Mouse (Mus musculus) C2C12 (cell line): ENCODE measurements around the gene Scrg1. TPM values are rescaled to one million over a fixed set of nuclear protein-coding genes. Genes with fewer than 3 reads are reported as not detected.

Experiments
- H3K27me3 ChIP-seq: one replicate; pipeline ENCODE4 v1.6.1; 2011; ENCODE audit not compliant: control insufficient read depth, insufficient read depth, insufficient read length
- H3K36me3 ChIP-seq: one replicate; pipeline ENCODE4 v1.6.1; 2011; ENCODE audit not compliant: control insufficient read depth, insufficient read depth
- H3K4me3 ChIP-seq: one replicate; pipeline ENCODE4 v1.5.1; 2011; ENCODE audit warnings: mild to moderate bottlenecking, control low read depth; ENCODE audit not compliant: poor library complexity, insufficient read depth, severe bottlenecking
- H3K79me2 ChIP-seq: one replicate; pipeline ENCODE4 v1.6.1; 2011; ENCODE audit not compliant: control insufficient read depth, insufficient read depth
- H3K79me3 ChIP-seq: one replicate; pipeline ENCODE4 v1.6.1; 2011; ENCODE audit warnings: low read depth, control low read depth
- H3ac ChIP-seq: one replicate; pipeline ENCODE3; 2011; ENCODE audit warnings: low read depth; ENCODE audit not compliant: control insufficient read depth, insufficient read length
- CEBPB ChIP-seq: IDR thresholded peaks from one replicate; pipeline ENCODE4 v1.6.1; 2011; ENCODE audit warnings: low read depth, mild to moderate bottlenecking, control low read depth, moderate library complexity
- CTCF ChIP-seq: IDR thresholded peaks from one replicate; pipeline ENCODE4 v1.5.1; 2011; ENCODE audit not compliant: control insufficient read depth, insufficient read depth, insufficient read length
- FOSL1 ChIP-seq: IDR thresholded peaks from one replicate; pipeline ENCODE4 v1.8.0; 2011; ENCODE audit warnings: mild to moderate bottlenecking, low read length; ENCODE audit not compliant: poor library complexity, insufficient read depth, severe bottlenecking
- MAX ChIP-seq: IDR thresholded peaks from one replicate; pipeline ENCODE4 v1.6.1; 2011; ENCODE audit warnings: mild to moderate bottlenecking, control low read depth
- MYOD1 ChIP-seq: IDR thresholded peaks from one replicate; pipeline ENCODE4 v1.6.1; 2011; ENCODE audit warnings: low read depth; ENCODE audit not compliant: control insufficient read depth, insufficient read length
- MYOG ChIP-seq: IDR thresholded peaks from one replicate; pipeline ENCODE4 v1.6.1; 2011; ENCODE audit not compliant: control insufficient read depth, insufficient read length; ENCODE audit errors: extremely low read depth
- USF1 ChIP-seq: IDR thresholded peaks from one replicate; pipeline ENCODE4 v1.6.1; 2011; ENCODE audit warnings: low read depth, mild to moderate bottlenecking, control low read depth, moderate library complexity
- polyA plus RNA-seq: library from polyadenylated mRNA; unstranded; fragments of >200 nt; fragmentation: generic; extraction: Trizol; gene quantifications from one replicate; pipeline ENCODE4 v1.2.1, GENCODE M21; 2012; ENCODE audit warnings: missing spikeins

Scrg1 gene
- polyA plus RNA-seq, 1 experiment: not detected

DNA sequence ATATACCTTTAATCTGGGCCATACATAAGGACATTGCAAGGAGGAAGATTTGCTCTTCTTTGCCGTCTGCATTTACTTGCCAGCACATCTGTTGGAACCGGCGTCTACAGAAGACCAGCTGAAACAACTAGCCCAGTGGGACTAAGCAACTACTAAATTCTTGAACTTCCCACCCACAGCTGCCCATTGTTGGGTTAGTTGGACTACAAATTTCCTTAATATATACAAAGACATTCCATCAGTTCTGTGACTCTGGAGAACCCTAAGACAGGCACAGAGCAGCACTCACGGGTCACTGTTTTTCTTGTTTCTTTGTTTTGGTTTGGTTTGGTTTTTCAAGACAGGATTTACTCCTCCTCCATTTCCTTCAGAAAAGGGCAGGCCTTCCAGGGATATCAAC, 24.9 kb downstream of the Scrg1 start:
- H3K4me3 ChIP-seq: no peak overlapping the region
- TF ChIP-seq USF1 (no peak), FOSL1 (no peak), MYOD1 (no peak), MYOG (no peak), CEBPB (no peak), MAX (no peak)
- no peaks in the 10 kb centered on the region for H3K79me3 ChIP-seq
- no peaks in the 10 kb centered on the region for H3K27me3 ChIP-seq
- peaks cover under 1% of the 10 kb centered on the region for H3K79me2 ChIP-seq
- no peak overlapping the region for H3ac ChIP-seq
- H3K36me3 ChIP-seq: peaks cover 36% of the 10 kb centered on the region

DNA sequence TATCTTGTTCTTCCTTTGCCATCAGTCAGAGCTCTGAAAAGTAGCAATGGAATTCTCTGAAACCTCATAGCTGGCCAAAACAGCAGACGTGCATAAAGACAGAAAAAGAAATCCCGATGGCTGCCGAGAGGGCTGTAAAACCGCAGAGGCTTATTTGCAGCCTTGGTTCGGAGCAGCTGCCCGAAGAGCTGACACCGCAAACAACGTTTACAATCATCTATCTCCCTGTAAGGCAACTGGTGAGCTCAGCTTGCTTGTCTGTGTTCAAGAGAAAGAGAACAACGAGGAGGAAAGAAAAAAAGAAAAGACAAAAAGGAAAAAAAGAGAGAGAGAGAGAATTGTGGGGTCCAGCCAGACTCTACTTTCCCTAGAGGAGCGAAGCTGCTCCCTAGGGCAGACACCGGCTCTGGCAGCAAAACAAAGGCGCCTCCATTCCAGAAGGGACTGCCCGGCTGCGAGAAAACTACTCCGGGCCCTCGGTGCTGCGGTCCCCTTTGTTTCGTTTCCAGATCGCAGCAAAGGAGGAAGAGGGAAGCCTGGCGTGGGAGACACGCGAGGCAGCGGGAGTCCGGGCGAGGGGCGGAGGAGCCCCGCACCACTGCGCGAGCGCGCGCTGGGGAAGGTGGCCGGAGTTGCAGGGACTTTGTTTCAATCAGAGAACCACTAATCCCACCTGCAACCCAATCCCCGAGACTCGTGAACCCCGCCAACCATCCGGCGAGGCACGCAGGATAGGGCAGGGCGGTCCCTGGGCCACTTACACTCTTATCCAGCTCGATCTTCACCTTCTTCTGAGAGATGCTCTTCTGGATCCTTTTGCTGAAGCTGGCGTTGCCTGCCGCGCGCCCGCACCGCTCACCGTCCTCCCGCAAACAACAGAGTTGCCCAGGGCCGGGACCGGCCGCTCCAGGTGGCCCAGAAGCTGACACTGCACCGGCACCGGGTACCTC, 31.0 kb downstream of the Scrg1 start:
- peaks cover 7% of the 10 kb centered on the region for H3K79me3 ChIP-seq
- peaks cover 34% of the 10 kb centered on the region for H3K36me3 ChIP-seq
- peak overlapping the region; percentile 63 for H3ac ChIP-seq
- H3K79me2 ChIP-seq: peaks cover 19% of the 10 kb centered on the region
- H3K4me3 ChIP-seq: peak overlapping the region; percentile 79
- TF ChIP-seq USF1 (no peak), MYOG (no peak), FOSL1 (no peak), MAX (no peak), CEBPB (no peak), CTCF (no peak), MYOD1 (no peak)
- no peaks in the 10 kb centered on the region for H3K27me3 ChIP-seq

DNA sequence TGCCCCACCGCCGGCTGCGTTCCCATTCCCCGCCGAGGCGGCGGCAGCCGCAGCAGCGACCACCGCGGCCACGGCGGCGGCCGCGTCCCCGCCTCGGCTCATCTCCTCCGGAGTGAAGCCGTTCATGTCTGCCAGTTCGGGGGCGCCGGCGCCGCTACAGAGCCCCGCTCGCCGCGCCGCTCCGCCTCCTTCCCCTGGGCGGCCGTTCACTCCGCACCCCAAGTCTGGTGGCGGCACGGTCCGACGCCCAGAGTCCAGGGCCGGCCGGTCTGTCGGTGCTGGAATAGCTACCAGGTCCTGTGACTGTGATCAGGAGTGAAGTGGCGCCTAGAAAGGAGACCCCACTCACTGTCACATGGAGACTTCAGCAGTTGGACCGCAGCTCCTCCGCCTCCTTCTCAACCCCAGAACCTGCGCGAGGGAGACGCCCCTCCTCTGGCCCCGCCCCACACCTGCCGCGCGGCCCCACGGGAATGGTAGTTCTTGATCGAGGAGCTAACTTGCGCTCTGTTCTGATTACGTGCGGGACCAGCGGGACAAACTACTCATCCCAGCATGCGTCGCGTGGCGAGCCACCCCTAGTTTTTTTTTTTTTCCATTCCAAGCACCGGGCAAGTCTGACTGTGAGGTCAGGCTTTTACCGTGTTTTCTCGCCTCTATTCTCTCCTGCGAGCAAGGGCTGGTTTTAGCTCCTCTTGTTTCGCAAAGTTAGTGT, 31.9 kb downstream of the Scrg1 start, which contains the start of gene Sap30:
Gene Sap30, minus strand, starts transcription at position 420 of the 715 bp plus-strand sequence.
- TF ChIP-seq USF1 (peak; percentile 3), MAX (peak; percentile 49), MYOD1 (no peak), MYOG (no peak), CTCF (no peak), CEBPB (no peak)
- Histone ChIP-seq H3ac (peak within 1 kb of the TSS; percentile 63), H3K27me3 (no peaks in the 10 kb centered on the region), H3K36me3 (peaks cover 27% of the 10 kb centered on the region), H3K79me3 (peaks cover 7% of the 10 kb centered on the region), H3K79me2 (peaks cover 19% of the 10 kb centered on the region), H3K4me3 (peak within 1 kb of the TSS; percentile 79)

DNA sequence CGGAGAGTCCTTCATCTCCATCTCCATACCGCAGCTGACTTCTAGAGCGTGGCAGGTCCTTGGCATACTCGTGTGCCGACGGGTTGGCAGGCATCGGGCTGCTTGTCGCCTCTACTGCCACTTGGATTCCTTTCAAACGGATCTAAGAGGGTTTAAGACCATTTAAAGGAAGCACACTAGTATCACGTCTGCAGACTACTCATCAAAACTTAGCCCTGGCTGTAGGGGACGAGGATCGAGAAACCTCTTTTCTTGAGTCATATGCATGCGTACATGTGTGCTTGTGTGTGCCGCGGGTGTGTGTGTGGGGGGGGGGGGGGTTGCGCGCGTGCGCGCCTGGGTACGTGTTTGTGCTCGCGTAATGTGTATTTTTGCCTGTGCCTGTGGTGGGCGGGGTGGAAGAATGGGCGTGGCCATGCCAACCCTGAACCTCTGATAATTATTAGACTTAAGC, 32.6 kb downstream of the Scrg1 start:
- peak overlapping the region; percentile 42 for H3ac ChIP-seq
- peaks cover 21% of the 10 kb centered on the region for H3K36me3 ChIP-seq
- H3K27me3 ChIP-seq: no peaks in the 10 kb centered on the region
- H3K79me3 ChIP-seq: peaks cover 7% of the 10 kb centered on the region
- no peak for TF ChIP-seq MYOD1
- no peak for TF ChIP-seq USF1
- TF ChIP-seq CTCF: no peak
- TF ChIP-seq FOSL1: no peak
- no peak for TF ChIP-seq CEBPB
- TF ChIP-seq MAX: peak; percentile 60
- peak overlapping the region; percentile 79 for H3K4me3 ChIP-seq
- peaks cover 19% of the 10 kb centered on the region for H3K79me2 ChIP-seq

DNA sequence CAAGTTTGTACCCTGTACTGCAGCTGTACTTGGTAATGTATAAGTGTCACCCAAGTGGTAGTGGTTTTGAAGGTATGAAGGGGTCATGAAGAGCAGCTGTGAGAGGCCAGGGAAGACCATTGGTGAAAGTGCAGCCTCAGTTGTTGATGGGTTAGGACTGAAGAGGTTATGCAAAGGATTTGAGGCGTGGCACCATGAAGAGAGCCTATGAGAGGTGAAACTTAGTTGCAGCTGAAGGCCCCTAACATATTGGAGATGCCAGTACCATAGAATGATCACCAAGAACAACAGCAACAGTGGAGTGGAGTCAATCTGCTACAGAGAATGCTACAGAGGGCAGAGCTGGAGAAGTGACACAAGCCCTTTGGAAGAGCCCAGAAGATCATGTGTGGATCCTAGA, 33.6 kb downstream of the Scrg1 start:
- TF ChIP-seq FOSL1: no peak
- no peak for TF ChIP-seq MYOD1
- no peak for TF ChIP-seq USF1
- TF ChIP-seq CEBPB: no peak
- Histone ChIP-seq H3K79me2 (peaks cover 19% of the 10 kb centered on the region), H3K79me3 (peaks cover 7% of the 10 kb centered on the region), H3K27me3 (no peaks in the 10 kb centered on the region), H3K36me3 (peaks cover 12% of the 10 kb centered on the region), H3K4me3 (no peak overlapping the region), H3ac (no peak overlapping the region)
